Mouse (Mus musculus) CH12.LX (cell line): ENCODE results near the gene Rs1. TPM values are rescaled to one million over a fixed set of nuclear protein-coding genes. Genes with fewer than 3 reads are reported as not detected.

Experiments used
- DNase-seq: peaks from one replicate; pipeline ENCODE4 v3.0.0-alpha.2; 2013; ENCODE audit errors: extremely low read depth
- H3K27ac ChIP-seq: 2 replicates; pipeline ENCODE4 v1.5.1; 2012; ENCODE audit warnings: low read depth, mild to moderate bottlenecking, control low read depth, moderate library complexity; ENCODE audit not compliant: insufficient read depth
- H3K27me3 ChIP-seq: replicated peaks from 2 replicates; pipeline ENCODE3; 2012; ENCODE audit warnings: inconsistent platforms
- H3K36me3 ChIP-seq, 2 experiments: replicated peaks in 1 of 2; 2 replicates each; pipeline versions ENCODE3 to v1.6.1; 2012; ENCODE audit warnings: inconsistent platforms in 1 of 2, low read length in 1 of 2, mild to moderate bottlenecking in 1 of 2, mixed read lengths in 1 of 2, moderate library complexity in 1 of 2; ENCODE audit not compliant: control insufficient read depth in 1 of 2, insufficient read depth in 1 of 2
- H3K4me1 ChIP-seq, 2 experiments: 2 replicates each; pipeline ENCODE4 v1.6.1; 2012; ENCODE audit warnings: inconsistent platforms in 1 of 2, moderate library complexity in 1 of 2; ENCODE audit not compliant: insufficient read depth in 2 of 2, control insufficient read depth in 1 of 2
- H3K4me2 ChIP-seq: 2 replicates; pipeline ENCODE4 v1.6.1; 2012; ENCODE audit warnings: low read depth, mild to moderate bottlenecking, control low read depth; ENCODE audit not compliant: poor library complexity, insufficient read depth, severe bottlenecking
- H3K4me3 ChIP-seq, 3 experiments: fragments of 150-350 bp in 1 of 3; sonication (generic) in 1 of 3; replicated peaks in 1 of 3; 2 replicates each; pipeline versions ENCODE3 to v1.5.1; 2011 to 2012; ENCODE audit warnings: low read depth in 2 of 3, low read length in 2 of 3, mild to moderate bottlenecking in 2 of 3, moderate library complexity in 2 of 3, control low read depth in 1 of 3, improper control_type of control experiment in 1 of 3, inconsistent platforms in 1 of 3, mixed read lengths in 1 of 3; ENCODE audit not compliant: poor library complexity in 1 of 3
- H3K79me2 ChIP-seq: replicated peaks from 2 replicates; pipeline ENCODE4 v1.6.1; 2012; ENCODE audit warnings: mild to moderate bottlenecking, moderate library complexity; ENCODE audit not compliant: control insufficient read depth, poor library complexity, insufficient read depth, severe bottlenecking; ENCODE audit errors: extremely low read depth
- H3K9ac ChIP-seq: 2 replicates; pipeline ENCODE4 v1.6.1; 2012; ENCODE audit warnings: low read depth, mild to moderate bottlenecking, control low read depth, moderate library complexity; ENCODE audit not compliant: insufficient read depth
- H3K9me3 ChIP-seq: replicated peaks from 2 replicates; pipeline ENCODE3; 2012; ENCODE audit warnings: low read length, inconsistent platforms, mixed read lengths
- BHLHE40 ChIP-seq: IDR thresholded peaks from 2 replicates; pipeline ENCODE4 v1.6.1; 2011; ENCODE audit warnings: mild to moderate bottlenecking, low read depth, low read length, improper control_type of control experiment
- CHD2 ChIP-seq: IDR thresholded peaks from 2 replicates; pipeline ENCODE4 v1.6.1; 2011; ENCODE audit warnings: low read length, improper control_type of control experiment
- CTCF ChIP-seq, 2 experiments: IDR thresholded peaks in 1 of 2; conservative IDR thresholded peaks in 1 of 2; 2 replicates each; pipeline ENCODE4 v1.5.1; 2011 to 2012; ENCODE audit warnings: low read depth in 2 of 2, low read length in 2 of 2, improper control_type of control experiment in 1 of 2, inconsistent platforms in 1 of 2, mild to moderate bottlenecking in 1 of 2, moderate library complexity in 1 of 2
- E2F4 ChIP-seq: IDR thresholded peaks from 2 replicates; pipeline ENCODE4 v1.6.1; 2011; ENCODE audit warnings: low read depth, low read length, improper control_type of control experiment; ENCODE audit not compliant: insufficient replicate concordance
- ELF1 ChIP-seq: IDR thresholded peaks from 2 replicates; pipeline ENCODE4 v1.6.1; 2014; ENCODE audit warnings: low read depth, mild to moderate bottlenecking, inconsistent platforms, low read length, improper control_type of control experiment
- JUN ChIP-seq: IDR thresholded peaks from 2 replicates; pipeline ENCODE4 v1.6.1; 2011; ENCODE audit warnings: low read depth, mild to moderate bottlenecking, low read length, improper control_type of control experiment, moderate library complexity; ENCODE audit not compliant: insufficient read depth
- JUND ChIP-seq: conservative IDR thresholded peaks from 2 replicates; pipeline ENCODE4 v1.6.1; 2011; ENCODE audit warnings: low read depth, low read length, improper control_type of control experiment
- KAT2A ChIP-seq: IDR thresholded peaks from 2 replicates; pipeline ENCODE4 v1.6.1; 2012; ENCODE audit warnings: low read length, improper control_type of control experiment, inconsistent platforms; ENCODE audit not compliant: insufficient replicate concordance
- MYC ChIP-seq: IDR thresholded peaks from 2 replicates; pipeline ENCODE4 v1.6.1; 2011; ENCODE audit warnings: low read depth, mild to moderate bottlenecking, improper control_type of control experiment, low read length
- POLR2AphosphoS2 ChIP-seq: IDR thresholded peaks from 2 replicates; pipeline ENCODE4 v1.6.1; 2011; ENCODE audit warnings: low read depth, low read length, improper control_type of control experiment
- RAD21 ChIP-seq: IDR thresholded peaks from 2 replicates; pipeline ENCODE4 v1.6.1; 2011; ENCODE audit warnings: low read depth, mild to moderate bottlenecking, low read length, improper control_type of control experiment, moderate library complexity
- SMC3 ChIP-seq: IDR thresholded peaks from 2 replicates; pipeline ENCODE4 v1.6.1; 2011; ENCODE audit warnings: low read depth, low read length, improper control_type of control experiment
- TBP ChIP-seq: conservative IDR thresholded peaks from 2 replicates; pipeline ENCODE4 v1.6.1; 2011; ENCODE audit warnings: low read depth, low read length, improper control_type of control experiment
- TCF12 ChIP-seq: IDR thresholded peaks from 2 replicates; pipeline ENCODE4 v1.6.1; 2014; ENCODE audit warnings: low read depth, mild to moderate bottlenecking, inconsistent platforms, low read length, improper control_type of control experiment
- USF1 ChIP-seq: IDR thresholded peaks from 2 replicates; pipeline ENCODE4 v1.6.1; 2014; ENCODE audit warnings: low read depth, mild to moderate bottlenecking, inconsistent platforms, low read length, improper control_type of control experiment
- USF2 ChIP-seq: conservative IDR thresholded peaks from 2 replicates; pipeline ENCODE4 v1.6.1; 2011; ENCODE audit warnings: low read depth, low read length, improper control_type of control experiment
- ZC3H11A ChIP-seq: IDR thresholded peaks from 2 replicates; pipeline ENCODE4 v1.6.1; 2012; ENCODE audit warnings: low read depth, mild to moderate bottlenecking, inconsistent platforms, low read length, improper control_type of control experiment
- ZKSCAN1 ChIP-seq: IDR thresholded peaks from 2 replicates; pipeline ENCODE4 v1.6.1; 2012; ENCODE audit warnings: low read depth, inconsistent platforms, low read length, improper control_type of control experiment, borderline replicate concordance
- dilution Hi-C: fragments of 300-500 bp; cut with MboI; formaldehyde crosslinking; loops from 2 replicates; pipeline ENCODE4 v1.14.3; 2020; ENCODE audit warnings: low sequenced_read_pairs; ENCODE audit not compliant: extremely low pct_unique_long_range_greater_than_20kb, extremely low pct_ligation_motif_present
- in situ Hi-C: fragments of 300-500 bp; cut with MboI; formaldehyde crosslinking; loops from 3 replicates; pipeline ENCODE4 v1.14.3; 2019; ENCODE audit warnings: low sequenced_read_pairs, low pct_ligation_motif_present, low pct_unique_long_range_greater_than_20kb, mixed read lengths
- polyA plus RNA-seq: library from polyadenylated mRNA; unstranded; fragments of >175 nt; gene quantifications from 2 replicates; pipeline ENCODE4 v1.2.1, GENCODE M21; 2012; ENCODE audit warnings: low read depth; ENCODE audit not compliant: insufficient read length
- total RNA-seq, 2 experiments: library from RNA; depleted of rRNA; stranded (reverse); fragments of 300-350 nt in 1 of 2; fragments of >200 nt in 1 of 2; gene quantifications; 2 replicates each; pipeline ENCODE4 v1.2.3; 2012 to 2014

Rs1 gene
- total and polyA plus RNA-seq, 3 experiments, result not detected

GRCm38 (mm10) chrX:160773033-160773432 is 5.2 kb downstream of the Rs1 start:
- no peak for DNase-seq
- H3K36me3 ChIP-seq, result no peaks in the 10 kb centered on the region
- H3K4me2 ChIP-seq, result no peak overlapping the region
- H3K27ac ChIP-seq, result no peak overlapping the region
- H3K9me3 ChIP-seq, result no peaks in the 10 kb centered on the region
- H3K27me3 ChIP-seq, result no peaks in the 10 kb centered on the region
- TF ChIP-seq CTCF (conservative IDR thresholded peaks at IDR 0.05 in 1 of 2, IDR thresholded peaks at IDR 0.05 in 1 of 2; ENCODE audit: low read depth in 2 of 2, low read length in 2 of 2), result no peak
- no peak for TF ChIP-seq E2F4
- TF ChIP-seq TBP, result no peak
- no peak for TF ChIP-seq ZC3H11A
- no peak for TF ChIP-seq KAT2A
- no peak for TF ChIP-seq JUND
- TF ChIP-seq ZKSCAN1, result no peak
- no peak for TF ChIP-seq RAD21
- TF ChIP-seq, all 38 proteins: peak for 0
- Histone ChIP-seq H3K4me1 (no peaks in the 10 kb centered on the region), H3K4me3 (no peak overlapping the region), H3K79me2 (no peaks in the 10 kb centered on the region), H3K9ac (no peak overlapping the region)
- dilution Hi-C loops, result no loop called here
- in situ Hi-C loops, result no loop called here

GRCm38 (mm10) chrX:160782276-160782675 is 14.5 kb downstream of the Rs1 start:
- no peaks in the 10 kb centered on the region for H3K36me3 ChIP-seq
- in situ Hi-C loops, result no loop called here
- H3K9me3 ChIP-seq, result no peaks in the 10 kb centered on the region
- no peaks in the 10 kb centered on the region for H3K4me1 ChIP-seq
- no peak overlapping the region for H3K9ac ChIP-seq
- H3K79me2 ChIP-seq, result no peaks in the 10 kb centered on the region
- H3K27me3 ChIP-seq, result no peaks in the 10 kb centered on the region
- no peak for DNase-seq
- H3K4me2 ChIP-seq, result no peak overlapping the region
- H3K4me3 ChIP-seq, result no peak overlapping the region
- dilution Hi-C loops, result no loop called here
- no peak for TF ChIP-seq CHD2
- TF ChIP-seq TCF12, result no peak
- no peak for TF ChIP-seq BHLHE40
- no peak for TF ChIP-seq USF1
- no peak for TF ChIP-seq E2F4
- TF ChIP-seq USF2, result no peak
- no peak for TF ChIP-seq JUN
- no peak for TF ChIP-seq RAD21
- no peak for TF ChIP-seq TBP
- TF ChIP-seq CTCF (conservative IDR thresholded peaks at IDR 0.05 in 1 of 2, IDR thresholded peaks at IDR 0.05 in 1 of 2; ENCODE audit: low read depth in 2 of 2, low read length in 2 of 2), result no peak
- TF ChIP-seq POLR2AphosphoS2, result no peak
- TF ChIP-seq SMC3, result no peak
- no peak for TF ChIP-seq ELF1
- TF ChIP-seq KAT2A, result no peak
- TF ChIP-seq ZKSCAN1, result no peak
- no peak for TF ChIP-seq MYC
- no peak for TF ChIP-seq ZC3H11A
- no peak overlapping the region for H3K27ac ChIP-seq
